Mouse (Mus musculus): ENCODE data around the gene Gm14862. TPM values are rescaled to one million over a fixed set of nuclear protein-coding genes. Genes with fewer than 3 reads are reported as not detected.
"Not testable (repeated sequence)": the region's sequence is repeated elsewhere in the genome, so short reads cannot be mapped to it uniquely, and the experiment has no call there.

The Gm14862 gene
- total RNA-seq (2021), result not detected

GRCm38 (mm10) chrX:9256766-9257165 lies at the start of gene Gm14862:
Gm14862 (minus strand) TSS chrX:9256899.
- intact Hi-C loops (cut with DNase I), result no loop called here

GRCm38 (mm10) chrX:9303455-9303854 lies 46.8 kb upstream of the Gm14862 start:
- intact Hi-C loops (cut with DNase I), result no loop called here

More at GRCm38 (mm10) chrX:9256766-9257165, at the start of gene Gm14862:
- no peak for DNase-seq

GRCm38 (mm10) chrX:9302791-9303190 lies 46.1 kb upstream of the Gm14862 start:
- DNase-seq, result no peak
- intact Hi-C loops (cut with DNase I), result no loop called here

More at GRCm38 (mm10) chrX:9303455-9303854, 46.8 kb upstream of the Gm14862 start:
- no peak for DNase-seq

- intact Hi-C loops (cut with DNase I), result no loop called here
- no peak for DNase-seq
These were observed 41.7 kb upstream of the Gm14862 start for GRCm38 (mm10) chrX:9298413-9298864.

GRCm38 (mm10) chrX:9293140-9293829 lies 36.6 kb upstream of the Gm14862 start:
- DNase-seq; intact Hi-C loops (cut with DNase I): not testable (repeated sequence)

- intact Hi-C loops (cut with DNase I); DNase-seq: not testable (repeated sequence)
These were observed 26.8 kb upstream of the Gm14862 start, which contains the start of gene H2al1m for GRCm38 (mm10) chrX:9283464-9283863. H2al1m (plus strand) TSS chrX:9283764.

GRCm38 (mm10) chrX:9274321-9274720 lies 17.6 kb upstream of the Gm14862 start:
- intact Hi-C loops (cut with DNase I), result no loop called here
- DNase-seq, result no peak

- intact Hi-C loops (cut with DNase I), result no loop called here
These were observed 16.8 kb upstream of the Gm14862 start for GRCm38 (mm10) chrX:9273377-9274002.

GRCm38 (mm10) chrX:9272460-9273361 lies 16.0 kb upstream of the Gm14862 start, which contains the start of gene Xk:
Xk (plus strand) TSS chrX:9272756.
- DNase-seq, result peak; percentile 54 to 59

More at GRCm38 (mm10) chrX:9273377-9274002, 16.8 kb upstream of the Gm14862 start:
- no peak for DNase-seq

GRCm38 (mm10) chrX:9271947-9272459 lies 15.3 kb upstream of the Gm14862 start:
- intact Hi-C loops (cut with DNase I), result no loop called here
- no peak for DNase-seq

More at GRCm38 (mm10) chrX:9272460-9273361, 16.0 kb upstream of the Gm14862 start, which contains the start of gene Xk:
- intact Hi-C loops (cut with DNase I), result no loop called here

GRCm38 (mm10) chrX:9271112-9271511 lies 14.4 kb upstream of the Gm14862 start:
- DNase-seq, result peak; percentile 19 to 29
- intact Hi-C loops (cut with DNase I), result no loop called here

GRCm38 (mm10) chrX:9259267-9259666 lies 2.6 kb upstream of the Gm14862 start:
- DNase-seq, result no peak
- intact Hi-C loops (cut with DNase I), result no loop called here

GRCm38 (mm10) chrX:9257831-9258230 lies 1.1 kb upstream of the Gm14862 start:
- no peak for DNase-seq
- intact Hi-C loops (cut with DNase I), result no loop called here

- DNase-seq, result no peak
- intact Hi-C loops (cut with DNase I), result no loop called here
These were observed 1.8 kb downstream of the Gm14862 start for GRCm38 (mm10) chrX:9254901-9255300.

- intact Hi-C loops (cut with DNase I), result no loop called here
- no peak for DNase-seq
These were observed 2.7 kb downstream of the Gm14862 start for GRCm38 (mm10) chrX:9253990-9254389.

- DNase-seq, result no peak
- intact Hi-C loops (cut with DNase I), result no loop called here
These were observed 7.8 kb downstream of the Gm14862 start for GRCm38 (mm10) chrX:9248911-9249310.

GRCm38 (mm10) chrX:9244603-9245336 lies 11.9 kb downstream of the Gm14862 start:
- no peak for DNase-seq
- intact Hi-C loops (cut with DNase I), result no loop called here

GRCm38 (mm10) chrX:9243381-9243864 lies 13.3 kb downstream of the Gm14862 start:
- intact Hi-C loops (cut with DNase I), result no loop called here
- DNase-seq, result peak; percentile 5 to 10

- no peak for DNase-seq
- intact Hi-C loops (cut with DNase I), result no loop called here
These were observed 15.7 kb downstream of the Gm14862 start for GRCm38 (mm10) chrX:9240737-9241591.

All from heart, postnatal 10 days (tissue).